Mouse (Mus musculus) C2C12 (cell line): ENCODE data around the gene Klhdc10.

ENCODE experiments used
- CTCF ChIP-seq: IDR thresholded peaks from one replicate; pipeline ENCODE4 v1.5.1; 2011; ENCODE audit not compliant: control insufficient read depth, insufficient read depth, insufficient read length
- MAX ChIP-seq: IDR thresholded peaks from one replicate; pipeline ENCODE4 v1.6.1; 2011; ENCODE audit warnings: mild to moderate bottlenecking, control low read depth
- MYOD1 ChIP-seq: IDR thresholded peaks from one replicate; pipeline ENCODE4 v1.6.1; 2011; ENCODE audit warnings: low read depth; ENCODE audit not compliant: control insufficient read depth, insufficient read length
- MYOG ChIP-seq: IDR thresholded peaks from one replicate; pipeline ENCODE4 v1.6.1; 2011; ENCODE audit not compliant: control insufficient read depth, insufficient read length; ENCODE audit errors: extremely low read depth
- USF1 ChIP-seq: IDR thresholded peaks from one replicate; pipeline ENCODE4 v1.6.1; 2011; ENCODE audit warnings: low read depth, mild to moderate bottlenecking, control low read depth, moderate library complexity

GRCm38 (mm10) chr6:30460750-30461446 lies 59.2 kb downstream of the Klhdc10 start:
- no peak for TF ChIP-seq CTCF
- TF ChIP-seq USF1 = no peak
- no peak for TF ChIP-seq MYOG
- no peak for TF ChIP-seq MAX
- no peak for TF ChIP-seq MYOD1
